Mouse (Mus musculus) effector memory CD4-positive, alpha-beta T cell, adult 5 months (primary cell): ENCODE results near the gene Srrm4. TPM values are rescaled to one million over a fixed set of nuclear protein-coding genes. Genes with fewer than 3 reads are reported as not detected.

Source experiments
- polyA plus RNA-seq: library from polyadenylated mRNA; unstranded; fragments of 100-300 nt; shearing (Covaris generic); gene quantifications from one replicate; pipeline ENCODE4 v1.2.1, GENCODE M21; 2017

The Srrm4 gene
- polyA plus RNA-seq = not detected

DNA sequence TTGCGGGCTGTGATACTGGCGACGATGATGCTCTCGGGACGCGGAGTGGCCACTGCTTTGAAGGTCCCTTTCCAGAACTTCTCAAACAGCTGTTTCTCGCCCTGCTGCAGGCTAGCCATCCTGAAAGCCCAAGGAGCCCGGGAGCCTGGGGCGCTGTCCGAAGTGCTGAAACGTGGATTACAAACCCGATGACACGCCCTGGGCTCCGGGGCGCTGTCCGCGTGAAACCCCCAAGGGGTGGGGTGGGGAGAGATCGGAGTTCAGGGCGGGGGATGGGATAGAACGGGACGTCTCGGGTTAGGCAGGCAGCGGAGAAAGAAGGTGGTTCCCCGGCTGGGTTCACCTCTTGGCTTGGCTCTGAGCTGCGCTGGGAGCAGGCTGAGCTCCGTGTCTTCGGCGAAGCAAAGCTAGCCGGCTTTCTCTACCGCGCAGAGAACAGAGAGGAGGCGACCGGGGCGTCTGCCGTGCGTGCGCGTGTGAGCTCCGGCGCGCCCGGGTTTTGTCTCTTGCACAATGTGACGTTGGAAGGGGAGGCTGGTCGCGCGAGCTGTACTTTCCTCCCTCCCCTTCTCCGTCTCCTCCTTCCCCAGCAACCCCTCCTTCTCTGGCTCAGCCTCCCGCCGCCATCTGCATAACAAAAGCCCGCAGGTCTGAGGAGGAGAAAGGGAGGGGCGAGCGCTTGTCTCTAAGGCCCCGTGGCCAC, at the start of gene Srrm4:
TSS of gene Srrm4 (minus strand) at position 472 of the 703 bp plus-strand sequence.

GRCm38 (mm10) chr5:116422699-116423201, 168.9 kb downstream of the Srrm4 start, which contains the start of gene Hspb8:
TSS of gene Hspb8 (minus strand) at chr5:116422864.

Other genes starting within 250 kb of the Srrm4 start
- not detected for gene Hspb8, start 169.0 kb downstream of the Srrm4 start, polyA plus RNA-seq